Mouse (Mus musculus) cortical plate, adult 2 months (tissue): ENCODE measurements at regions not wholly inside any gene's neighbourhood (a gene's known extent, or its start where the extent isn't known, plus 50 kb on each side); places are given as distances from the start of the nearest gene placed in this dataset.

ENCODE experiments used
- CTCF ChIP-seq: fragments of 200-500 bp; IDR thresholded peaks from 2 replicates; pipeline ENCODE4 v1.5.1; 2011; ENCODE audit warnings: mild to moderate bottlenecking, control low read depth, low read length; ENCODE audit not compliant: insufficient read depth; ENCODE audit errors: extremely low read depth
- POLR2A ChIP-seq: fragments of 200-500 bp; IDR thresholded peaks from 2 replicates; pipeline ENCODE4 v1.6.1; 2011; ENCODE audit warnings: mild to moderate bottlenecking, low read length, control low read depth; ENCODE audit not compliant: insufficient read depth; ENCODE audit errors: extremely low read depth

GRCm38 (mm10) chr4:12775090-12775489 is 603.3 kb upstream of the Fam92a start:
- TF ChIP-seq CTCF, result no peak
- no peak for TF ChIP-seq POLR2A
